Mouse (Mus musculus) G1E (cell line): ENCODE measurements around the gene Tnnc1. TPM values are rescaled to one million over a fixed set of nuclear protein-coding genes. Genes with fewer than 3 reads are reported as not detected.

Experiments
- ATAC-seq: 2 replicates; pipeline ENCODE4 v1.8.0; 2016; ENCODE audit warnings: mild to moderate bottlenecking; ENCODE audit not compliant: insufficient number of reproducible peaks, poor library complexity, low FRiP score, severe bottlenecking; ENCODE audit errors: extremely low read depth
- DNase-seq: peaks from one replicate; pipeline ENCODE4 v3.0.0; 2012; ENCODE audit warnings: low spot score
- H3K27me3 ChIP-seq: 2 replicates; pipeline ENCODE4 v1.6.1; 2012; ENCODE audit warnings: mild to moderate bottlenecking, low read length, inconsistent platforms; ENCODE audit not compliant: insufficient read depth
- H3K36me3 ChIP-seq: replicated peaks from 2 replicates; pipeline ENCODE3; 2012; ENCODE audit warnings: mild to moderate bottlenecking, inconsistent platforms
- H3K4me1 ChIP-seq: 2 replicates; pipeline ENCODE4 v1.6.1; 2012; ENCODE audit warnings: low read depth, low read length, inconsistent platforms, mixed read lengths; ENCODE audit not compliant: insufficient read depth
- H3K4me3 ChIP-seq: 2 replicates; pipeline ENCODE4 v1.5.1; 2012; ENCODE audit warnings: low read depth, mild to moderate bottlenecking, inconsistent platforms, low read length, moderate library complexity, mixed read lengths
- H3K9me3 ChIP-seq: replicated peaks from 2 replicates; pipeline ENCODE4 v1.6.1; 2012; ENCODE audit warnings: inconsistent platforms
- CTCF ChIP-seq: IDR thresholded peaks from 2 replicates; pipeline ENCODE4 v1.5.1; 2012; ENCODE audit warnings: low read depth, low read length, inconsistent platforms, mixed read lengths
- GATA1 ChIP-seq: IDR thresholded peaks from 2 replicates; pipeline ENCODE4 v1.6.1; 2012; ENCODE audit warnings: borderline replicate concordance, low read length, inconsistent platforms, mixed read lengths
- GATA2 ChIP-seq: IDR thresholded peaks from 2 replicates; pipeline ENCODE4 v1.6.1; 2012; ENCODE audit warnings: low read depth, low read length, inconsistent platforms, borderline replicate concordance
- POLR2AphosphoS5 ChIP-seq: IDR thresholded peaks from 2 replicates; pipeline ENCODE4 v1.6.1; 2012; ENCODE audit warnings: low read depth, low read length, inconsistent platforms; ENCODE audit not compliant: insufficient replicate concordance
- TAL1 ChIP-seq: conservative IDR thresholded peaks from 2 replicates; pipeline ENCODE4 v1.6.1; 2012; ENCODE audit warnings: low read depth, low read length, inconsistent platforms, mixed read lengths
- polyA plus RNA-seq: library from polyadenylated mRNA; stranded (reverse); fragments of >175 nt; gene quantifications from 2 replicates; pipeline ENCODE4 v1.2.3, GENCODE M21; 2012
- total RNA-seq, 2 experiments: library from RNA; stranded (forward) in 1 of 2; stranded (reverse) in 1 of 2; fragments of 200-1000 nt in 1 of 2; fragments of >200 nt in 1 of 2; fragmentation: Nextera tagmentation in 1 of 2; gene quantifications; 2 replicates each; pipeline ENCODE4 v1.2.3; 2014 to 2017

The Tnnc1 gene
- total and polyA plus RNA-seq, 3 experiments, result 0.08 to 3.3 (median 1.1) TPM

- no peak for ATAC-seq
- Histone ChIP-seq H3K4me3 (no peak overlapping the region), H3K27me3 (peaks cover 81% of the 10 kb centered on the region)
Observed at GRCm38 (mm10) chr14:31214684-31215083, 6.6 kb downstream of the Tnnc1 start.

GRCm38 (mm10) chr14:31215157-31216002 is 7.3 kb downstream of the Tnnc1 start:
- H3K4me1 ChIP-seq, result peaks cover 8% of the 10 kb centered on the region
- H3K9me3 ChIP-seq, result no peaks in the 10 kb centered on the region
- TF ChIP-seq CTCF (peak; percentile 49; the same call in 1 of the 2 replicates), GATA2 (no peak)
- ATAC-seq (no peak), DNase-seq (peak; percentile 64)
- H3K4me3 ChIP-seq, result no peak overlapping the region
- H3K36me3 ChIP-seq, result no peaks in the 10 kb centered on the region
- peaks cover 74% of the 10 kb centered on the region for H3K27me3 ChIP-seq

More at GRCm38 (mm10) chr14:31214684-31215083, 6.6 kb downstream of the Tnnc1 start:
- no peak for TF ChIP-seq GATA1
- no peak for TF ChIP-seq POLR2AphosphoS5
- TF ChIP-seq CTCF, result no peak
- TF ChIP-seq GATA2, result no peak
- no peak for TF ChIP-seq TAL1
- Histone ChIP-seq H3K9me3 (no peaks in the 10 kb centered on the region), H3K36me3 (no peaks in the 10 kb centered on the region), H3K4me1 (peaks cover 8% of the 10 kb centered on the region)
- no peak for DNase-seq

GRCm38 (mm10) chr14:31216846-31217245 is 8.7 kb downstream of the Tnnc1 start, which contains the start of gene Nisch:
TSS of gene Nisch (minus strand) at chr14:31216946.
- ATAC-seq, result no peak

GRCm38 (mm10) chr14:31217666-31218065 is 9.6 kb downstream of the Tnnc1 start, which contains the start of gene Sema3g:
TSS of gene Sema3g (plus strand) at chr14:31217860.
- TF ChIP-seq POLR2AphosphoS5, result no peak
- no peak for TF ChIP-seq GATA1
- TF ChIP-seq TAL1, result no peak
- TF ChIP-seq GATA2, result no peak
- TF ChIP-seq CTCF, result no peak
- no peak for DNase-seq
- no peak within 1 kb of the TSS for H3K4me3 ChIP-seq

More at GRCm38 (mm10) chr14:31216846-31217245, 8.7 kb downstream of the Tnnc1 start, which contains the start of gene Nisch:
- TF ChIP-seq GATA1 (no peak), POLR2AphosphoS5 (no peak), CTCF (no peak), TAL1 (no peak), GATA2 (no peak)
- H3K27me3 ChIP-seq, result peaks cover 76% of the 10 kb centered on the region
- peaks cover 4% of the 10 kb centered on the region for H3K4me1 ChIP-seq
- H3K9me3 ChIP-seq, result no peaks in the 10 kb centered on the region
- no peak for DNase-seq
- no peak within 1 kb of the TSS for H3K4me3 ChIP-seq
- no peaks in the 10 kb centered on the region for H3K36me3 ChIP-seq

GRCm38 (mm10) chr14:31226978-31227377 is 18.9 kb downstream of the Tnnc1 start:
- no peak for ATAC-seq
- TF ChIP-seq GATA2 (no peak), GATA1 (no peak)
- Histone ChIP-seq H3K9me3 (no peaks in the 10 kb centered on the region), H3K27me3 (peaks cover 90% of the 10 kb centered on the region), H3K4me3 (no peak overlapping the region), H3K4me1 (peaks cover 3% of the 10 kb centered on the region), H3K36me3 (no peaks in the 10 kb centered on the region)
- DNase-seq, result no peak

More at GRCm38 (mm10) chr14:31217666-31218065, 9.6 kb downstream of the Tnnc1 start, which contains the start of gene Sema3g:
- Histone ChIP-seq H3K27me3 (peaks cover 75% of the 10 kb centered on the region), H3K4me1 (peaks cover 4% of the 10 kb centered on the region), H3K36me3 (no peaks in the 10 kb centered on the region), H3K9me3 (no peaks in the 10 kb centered on the region)
- no peak for ATAC-seq

GRCm38 (mm10) chr14:31228234-31228633 is 20.1 kb downstream of the Tnnc1 start:
- TF ChIP-seq TAL1, result no peak
- TF ChIP-seq GATA2, result no peak
- no peak for TF ChIP-seq GATA1
- TF ChIP-seq CTCF, result no peak
- TF ChIP-seq POLR2AphosphoS5, result no peak
- no peak for DNase-seq
- ATAC-seq, result no peak
- H3K4me3 ChIP-seq, result no peak overlapping the region
- peaks cover 3% of the 10 kb centered on the region for H3K4me1 ChIP-seq
- no peaks in the 10 kb centered on the region for H3K9me3 ChIP-seq
- no peaks in the 10 kb centered on the region for H3K36me3 ChIP-seq
- peaks cover 91% of the 10 kb centered on the region for H3K27me3 ChIP-seq
